Mouse (Mus musculus) neural tube, embryonic 11.5 days (tissue): ENCODE data around the gene Mrps15. TPM values are rescaled to one million over a fixed set of nuclear protein-coding genes. Genes with fewer than 3 reads are reported as not detected.

Source experiments
- ATAC-seq: fragments of 200-750 bp; cut with Nextera tagmentation; 2 replicates; pipeline ENCODE4 v1.8.0; 2017; ENCODE audit warnings: moderate number of reproducible peaks, mild to moderate bottlenecking, moderate TSS enrichment, moderate library complexity; ENCODE audit not compliant: insufficient read depth, low FRiP score, low TSS enrichment
- DNase-seq: peaks from one replicate; pipeline ENCODE4 v3.0.0-alpha.2; 2015; ENCODE audit warnings: low spot score
- H3K27ac ChIP-seq: fragments of 300-500 bp; sonication (generic); 2 replicates; pipeline ENCODE4 v1.5.1; 2014; ENCODE audit warnings: low read depth, mild to moderate bottlenecking, low read length
- H3K27me3 ChIP-seq: fragments of 300-500 bp; sonication (generic); 2 replicates; pipeline ENCODE4 v1.6.1; 2014; ENCODE audit warnings: mild to moderate bottlenecking, low read length, mixed read lengths; ENCODE audit not compliant: control insufficient read depth, insufficient read depth
- H3K36me3 ChIP-seq: fragments of 300-500 bp; sonication (generic); 2 replicates; pipeline ENCODE4 v1.6.1; 2014; ENCODE audit warnings: mild to moderate bottlenecking, low read length, moderate library complexity, mixed read lengths; ENCODE audit not compliant: control insufficient read depth, insufficient read depth
- H3K4me1 ChIP-seq: fragments of 300-500 bp; sonication (generic); 2 replicates; pipeline ENCODE4 v1.6.1; 2014; ENCODE audit warnings: low read length, mixed read lengths; ENCODE audit not compliant: control insufficient read depth, insufficient read depth
- H3K4me2 ChIP-seq: fragments of 300-500 bp; sonication (generic); 2 replicates; pipeline ENCODE4 v1.6.1; 2014; ENCODE audit warnings: low read depth, mild to moderate bottlenecking, moderate library complexity
- H3K4me3 ChIP-seq: fragments of 300-500 bp; sonication (generic); 2 replicates; pipeline ENCODE4 v1.5.1; 2014; ENCODE audit warnings: low read depth, low read length
- H3K9ac ChIP-seq: fragments of 300-500 bp; sonication (generic); 2 replicates; pipeline ENCODE4 v1.6.1; 2014; ENCODE audit warnings: mild to moderate bottlenecking, low read length
- H3K9me3 ChIP-seq: fragments of 300-500 bp; sonication (generic); 2 replicates; pipeline ENCODE4 v1.6.1; 2016; ENCODE audit warnings: low read length; ENCODE audit not compliant: control insufficient read depth
- WGBS: fragments of 180-500 bp; shearing (Covaris S2); extraction: QIAGEN DNeasy Blood & Tissue Kit; methylation state at CpG from one replicate; pipeline ENCODE4 v1.1.7; 2014; 5-methylcytosine and 5-hydroxymethylcytosine counted together
- polyA plus RNA-seq: library from polyadenylated mRNA; unstranded; fragments of >200 nt; fragmentation: Nextera tagmentation; extraction: Ambion mirVana; gene quantifications from 2 replicates; pipeline ENCODE4 v1.2.1, GENCODE M21; 2014

Mrps15 gene
- polyA plus RNA-seq, 1 experiment from 2014 or later, result 125 TPM

DNA sequence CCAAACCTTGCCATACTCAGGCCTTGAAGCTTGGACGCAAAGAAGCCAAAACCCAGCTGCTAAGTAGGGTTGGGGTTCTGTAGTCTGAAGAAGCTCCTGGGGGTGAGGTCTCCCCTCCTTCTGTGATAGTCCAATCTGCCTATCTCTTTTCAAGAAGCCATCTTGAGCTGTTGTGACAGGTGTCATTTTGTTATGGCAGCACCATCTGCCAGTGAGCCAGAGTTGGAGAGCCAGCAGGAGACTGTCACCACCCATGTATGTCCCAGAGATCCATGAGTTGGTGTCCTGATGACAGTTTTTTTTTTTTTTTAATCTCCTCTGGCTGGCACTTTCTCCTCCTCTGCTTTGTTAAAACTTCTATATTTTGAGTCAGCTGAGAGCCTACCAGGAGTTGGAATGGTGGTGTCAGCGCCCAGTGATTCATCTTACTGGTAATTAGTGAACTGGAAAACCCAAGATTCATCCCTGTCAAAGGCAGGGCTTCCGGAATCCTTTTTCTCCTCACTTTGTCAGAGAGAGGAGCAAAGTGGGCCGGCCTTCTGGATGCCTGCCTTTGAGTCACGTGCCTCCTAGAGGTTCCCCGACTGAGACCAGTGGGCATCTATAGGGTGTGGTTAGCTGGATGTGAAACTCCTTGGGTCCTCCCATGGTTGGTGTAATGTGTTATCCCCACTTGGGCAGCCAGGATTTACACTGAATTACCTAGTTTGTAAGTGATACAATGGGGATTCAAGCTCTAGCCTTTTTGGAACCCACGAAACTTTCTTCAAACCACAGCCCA is 55.5 kb downstream of the Mrps15 start:
- no peak overlapping the region for H3K27ac ChIP-seq
- no peak overlapping the region for H3K4me3 ChIP-seq
- H3K9ac ChIP-seq, result no peak overlapping the region
- 38% methylated on average over 7 of the region's 7 CpGs for WGBS
- H3K4me1 ChIP-seq, result peaks cover 20% of the 10 kb centered on the region
- H3K27me3 ChIP-seq, result no peaks in the 10 kb centered on the region
- ATAC-seq, result no peak
- DNase-seq, result no peak
- H3K4me2 ChIP-seq, result 0 out of 2 replicates have a peak overlapping the region, but pooled peaks have one; percentile 97
- H3K9me3 ChIP-seq, result no peaks in the 10 kb centered on the region
- H3K36me3 ChIP-seq, result no peaks in the 10 kb centered on the region

DNA sequence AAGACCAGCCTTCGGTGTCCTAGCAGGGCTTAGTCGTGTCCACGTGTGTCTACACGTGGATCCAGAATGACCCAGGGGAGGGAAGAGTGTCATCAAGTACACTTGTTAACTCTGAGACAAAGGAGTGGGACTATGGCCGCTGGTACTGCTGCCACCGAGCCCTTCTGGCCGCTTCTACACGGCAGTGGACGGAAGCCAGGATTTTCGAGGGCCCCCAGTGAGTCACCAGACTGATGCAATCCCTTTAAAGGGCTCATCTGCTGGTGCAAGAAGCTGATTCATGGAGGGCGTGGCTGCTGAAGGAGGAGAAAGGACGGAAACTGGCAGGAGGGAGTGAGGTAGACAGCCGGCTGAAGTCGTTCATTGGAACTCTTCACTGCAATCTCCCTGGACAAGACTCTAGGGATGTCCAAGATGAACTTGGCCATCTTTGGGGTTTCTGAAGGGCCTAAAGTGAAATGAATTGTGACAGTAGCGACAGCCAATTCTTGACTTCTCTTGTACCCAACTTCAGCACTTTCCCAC is 56.4 kb downstream of the Mrps15 start:
- ATAC-seq (peak; percentile 35; the same call in 1 of the 2 replicates), DNase-seq (peak; percentile 63)
- no peaks in the 10 kb centered on the region for H3K9me3 ChIP-seq
- peak overlapping the region; percentile 66 for H3K9ac ChIP-seq
- H3K27ac ChIP-seq, result peak overlapping the region; percentile 63
- H3K27me3 ChIP-seq, result no peaks in the 10 kb centered on the region
- WGBS, result 1% methylated on average over 15 of the region's 15 CpGs
- H3K4me1 ChIP-seq, result peaks cover 20% of the 10 kb centered on the region
- no peaks in the 10 kb centered on the region for H3K36me3 ChIP-seq
- peak overlapping the region; percentile 95 for H3K4me3 ChIP-seq
- H3K4me2 ChIP-seq, result peak overlapping the region; percentile 97

GRCm38 (mm10) chr4:126103590-126104068 is 56.9 kb downstream of the Mrps15 start, which contains the start of gene Stk40:
Gene Stk40 (plus strand): TSS chr4:126103957.
- peak within 1 kb of the TSS; percentile 95 for H3K4me3 ChIP-seq
- peak; percentile 97 for ATAC-seq
- peak; percentile 98 for DNase-seq
- H3K4me1 ChIP-seq, result peaks cover 20% of the 10 kb centered on the region
- no peaks in the 10 kb centered on the region for H3K27me3 ChIP-seq
- H3K9ac ChIP-seq, result peak within 1 kb of the TSS; percentile 85
- peak within 1 kb of the TSS; percentile 63 for H3K27ac ChIP-seq
- WGBS, result under 1% methylated on average over 34 of the region's 34 CpGs
- no peaks in the 10 kb centered on the region for H3K36me3 ChIP-seq
- H3K4me2 ChIP-seq, result peak within 1 kb of the TSS; percentile 97
- H3K9me3 ChIP-seq, result no peaks in the 10 kb centered on the region

- Histone ChIP-seq H3K27me3 (no peaks in the 10 kb centered on the region), H3K27ac (0 out of 2 replicates have a peak overlapping the region, but pooled peaks have one; percentile 46), H3K4me1 (peaks cover 20% of the 10 kb centered on the region), H3K4me3 (peak overlapping the region; percentile 95), H3K9me3 (no peaks in the 10 kb centered on the region), H3K9ac (peak overlapping the region; percentile 85), H3K4me2 (peak overlapping the region; percentile 97), H3K36me3 (no peaks in the 10 kb centered on the region)
- ATAC-seq (no peak; the same call in 1 of the 2 replicates), DNase-seq (peak; percentile 28)
- WGBS, result 3% methylated on average over 34 of the region's 34 CpGs
These were observed 57.7 kb downstream of the Mrps15 start for GRCm38 (mm10) chr4:126104261-126105075.

Other genes starting within 250 kb of the Mrps15 start
- 0.94 and 0.95 TPM in 2 replicates for gene Csf3r, start 22.4 kb upstream of the Mrps15 start, polyA plus RNA-seq
- 21.4 and 23.0 TPM in 2 replicates for gene Oscp1, start 11.6 kb downstream of the Mrps15 start, polyA plus RNA-seq
- 39.5 and 42.6 TPM in 2 replicates for gene Lsm10, start 49.7 kb downstream of the Mrps15 start, polyA plus RNA-seq
- 32.5 and 32.8 TPM in 2 replicates for gene Stk40, start 57.0 kb downstream of the Mrps15 start, polyA plus RNA-seq
- 42.5 and 43.4 TPM in 2 replicates for gene Eva1b, start 100.8 kb downstream of the Mrps15 start, polyA plus RNA-seq
- gene Sh3d21, start 116.6 kb downstream of the Mrps15 start, polyA plus RNA-seq, result 2.1 and 2.6 TPM in 2 replicates
- 197 and 217 TPM in 2 replicates for gene Thrap3, start 155.8 kb downstream of the Mrps15 start, polyA plus RNA-seq
- 80.9 and 83.6 TPM in 2 replicates for gene Map7d1, start 209.4 kb downstream of the Mrps15 start, polyA plus RNA-seq
- 32.1 and 45.4 TPM in 2 replicates for gene Trappc3, start 215.4 kb downstream of the Mrps15 start, polyA plus RNA-seq
- 7.4 and 7.9 TPM in 2 replicates for gene Col8a2, start 239.9 kb downstream of the Mrps15 start, polyA plus RNA-seq